Mouse (Mus musculus) embryonic facial prominence, embryonic 15.5 days (tissue): ENCODE measurements at regions not wholly inside any gene's neighbourhood (a gene's known extent, or its start where the extent isn't known, plus 50 kb on each side); places are given as distances from the start of the nearest gene placed in this dataset.

Source experiments
- ATAC-seq: fragments of 200-750 bp; cut with Nextera tagmentation; 2 replicates; pipeline ENCODE4 v1.8.0; 2017; ENCODE audit warnings: low read depth, moderate TSS enrichment; ENCODE audit not compliant: insufficient number of reproducible peaks, low FRiP score, low TSS enrichment
- H3K27ac ChIP-seq: fragments of 300-500 bp; sonication (generic); replicated peaks from 2 replicates; pipeline ENCODE4 v1.5.1; 2015; ENCODE audit warnings: mild to moderate bottlenecking, inconsistent platforms
- H3K27me3 ChIP-seq: fragments of 300-500 bp; sonication (generic); 2 replicates; pipeline ENCODE4 v1.6.1; 2015; ENCODE audit warnings: inconsistent platforms
- H3K36me3 ChIP-seq: fragments of 300-500 bp; sonication (generic); 2 replicates; pipeline ENCODE4 v1.6.1; 2015; ENCODE audit warnings: mild to moderate bottlenecking, inconsistent platforms
- H3K4me1 ChIP-seq: fragments of 300-500 bp; sonication (generic); 2 replicates; pipeline ENCODE4 v1.6.1; 2015; ENCODE audit warnings: inconsistent platforms
- H3K4me2 ChIP-seq: fragments of 300-500 bp; sonication (generic); replicated peaks from 2 replicates; pipeline ENCODE4 v1.6.1; 2015; ENCODE audit warnings: mild to moderate bottlenecking, inconsistent platforms
- H3K4me3 ChIP-seq: fragments of 300-500 bp; sonication (generic); replicated peaks from 2 replicates; pipeline ENCODE4 v1.5.1; 2015; ENCODE audit warnings: mild to moderate bottlenecking, inconsistent platforms
- H3K9ac ChIP-seq: fragments of 300-500 bp; sonication (generic); 2 replicates; pipeline ENCODE4 v1.6.1; 2015; ENCODE audit warnings: inconsistent platforms
- H3K9me3 ChIP-seq: fragments of 300-500 bp; sonication (generic); replicated peaks from 2 replicates; pipeline ENCODE4 v1.6.1; 2016; ENCODE audit warnings: inconsistent platforms
- WGBS: fragments of 180-500 bp; shearing (Covaris S2); methylation state at CpG from one replicate; pipeline ENCODE4 v1.1.7; 2015; 5-methylcytosine and 5-hydroxymethylcytosine counted together

- ATAC-seq = no peak
- 88% methylated on average over 3 of the region's 3 CpGs for WGBS
- Histone ChIP-seq H3K27me3 (no peaks in the 10 kb centered on the region), H3K36me3 (no peaks in the 10 kb centered on the region), H3K9ac (no peak overlapping the region), H3K4me1 (no peaks in the 10 kb centered on the region), H3K4me3 (no peak overlapping the region), H3K4me2 (no peak overlapping the region), H3K27ac (no peak overlapping the region), H3K9me3 (no peaks in the 10 kb centered on the region)
Observed at GRCm38 (mm10) chr13:72282764-72283163, 319.2 kb upstream of the Irx1 start.

GRCm38 (mm10) chr13:72283701-72284100 is 320.2 kb upstream of the Irx1 start:
- H3K4me2 ChIP-seq = no peak overlapping the region
- WGBS = 44% methylated on average over 1 of the region's 1 CpGs
- ATAC-seq = no peak
- H3K27ac ChIP-seq = no peak overlapping the region
- H3K4me1 ChIP-seq = no peaks in the 10 kb centered on the region
- no peaks in the 10 kb centered on the region for H3K36me3 ChIP-seq
- no peak overlapping the region for H3K9ac ChIP-seq
- 0 out of 2 replicates have a peak, but pooled peaks cover under 1% of the 10 kb centered on the region for H3K27me3 ChIP-seq
- H3K9me3 ChIP-seq = no peaks in the 10 kb centered on the region
- H3K4me3 ChIP-seq = no peak overlapping the region

- H3K4me1 ChIP-seq = no peaks in the 10 kb centered on the region
- no peak overlapping the region for H3K4me2 ChIP-seq
- H3K4me3 ChIP-seq = no peak overlapping the region
- H3K9me3 ChIP-seq = no peaks in the 10 kb centered on the region
- ATAC-seq = no peak
- WGBS = 94% methylated on average over 4 of the region's 4 CpGs
- H3K9ac ChIP-seq = no peak overlapping the region
- H3K27me3 ChIP-seq = peaks cover 18% of the 10 kb centered on the region
- H3K36me3 ChIP-seq = no peaks in the 10 kb centered on the region
- H3K27ac ChIP-seq = no peak overlapping the region
Observed at GRCm38 (mm10) chr13:72286301-72286700, 322.8 kb upstream of the Irx1 start.

- 41% methylated on average over 13 of the region's 13 CpGs for WGBS
- Histone ChIP-seq H3K4me2 (no peak overlapping the region), H3K4me3 (no peak overlapping the region), H3K27me3 (peaks cover 26% of the 10 kb centered on the region), H3K4me1 (peaks cover 5% of the 10 kb centered on the region; the same call in 1 of the 2 replicates), H3K27ac (no peak overlapping the region), H3K36me3 (no peaks in the 10 kb centered on the region), H3K9me3 (no peaks in the 10 kb centered on the region), H3K9ac (no peak overlapping the region)
- no peak for ATAC-seq
Observed at GRCm38 (mm10) chr13:72288381-72289092, 325.0 kb upstream of the Irx1 start.

GRCm38 (mm10) chr13:72289093-72289501 is 325.6 kb upstream of the Irx1 start:
- no peak for ATAC-seq
- Histone ChIP-seq H3K4me3 (no peak overlapping the region), H3K4me2 (no peak overlapping the region)

GRCm38 (mm10) chr13:72292361-72292760 is 328.8 kb upstream of the Irx1 start:
- Histone ChIP-seq H3K27ac (no peak overlapping the region), H3K27me3 (peaks cover 45% of the 10 kb centered on the region), H3K9me3 (no peaks in the 10 kb centered on the region), H3K9ac (no peak overlapping the region), H3K36me3 (no peaks in the 10 kb centered on the region), H3K4me3 (0 out of 2 replicates have a peak overlapping the region, but pooled peaks have one; percentile 4), H3K4me2 (peak overlapping the region; percentile 26; the same call in 1 of the 2 replicates), H3K4me1 (peaks cover 5% of the 10 kb centered on the region; the same call in 1 of the 2 replicates)
- ATAC-seq = 0 out of 2 replicates have a peak, but pooled peaks have one; percentile 57
- WGBS = 3% methylated on average over 14 of the region's 14 CpGs

More at GRCm38 (mm10) chr13:72289093-72289501, 325.6 kb upstream of the Irx1 start:
- no peaks in the 10 kb centered on the region for H3K36me3 ChIP-seq
- H3K27ac ChIP-seq = no peak overlapping the region
- 8% methylated on average over 10 of the region's 10 CpGs for WGBS
- H3K4me1 ChIP-seq = peaks cover 5% of the 10 kb centered on the region; the same call in 1 of the 2 replicates
- no peaks in the 10 kb centered on the region for H3K9me3 ChIP-seq
- H3K27me3 ChIP-seq = peaks cover 26% of the 10 kb centered on the region
- no peak overlapping the region for H3K9ac ChIP-seq

- no peak overlapping the region for H3K27ac ChIP-seq
- 38% methylated on average over 10 of the region's 10 CpGs for WGBS
- no peak for ATAC-seq
- no peak overlapping the region for H3K4me3 ChIP-seq
- H3K4me2 ChIP-seq = no peak overlapping the region
- peaks cover 46% of the 10 kb centered on the region for H3K27me3 ChIP-seq
- peaks cover 5% of the 10 kb centered on the region; the same call in 1 of the 2 replicates for H3K4me1 ChIP-seq
- no peaks in the 10 kb centered on the region for H3K9me3 ChIP-seq
- H3K36me3 ChIP-seq = no peaks in the 10 kb centered on the region
- no peak overlapping the region for H3K9ac ChIP-seq
Observed at GRCm38 (mm10) chr13:72293059-72293694, 329.7 kb upstream of the Irx1 start.

- WGBS = 44% methylated on average over 13 of the region's 13 CpGs
- no peak for ATAC-seq
- no peaks in the 10 kb centered on the region for H3K4me1 ChIP-seq
- H3K36me3 ChIP-seq = no peaks in the 10 kb centered on the region
- no peaks in the 10 kb centered on the region for H3K9me3 ChIP-seq
- no peak overlapping the region for H3K27ac ChIP-seq
- H3K4me2 ChIP-seq = no peak overlapping the region
- H3K9ac ChIP-seq = no peak overlapping the region
- H3K4me3 ChIP-seq = no peak overlapping the region
- peaks cover 52% of the 10 kb centered on the region for H3K27me3 ChIP-seq
Observed at GRCm38 (mm10) chr13:72298264-72298870, 330.3 kb upstream of the Irx2 start.

- no peaks in the 10 kb centered on the region for H3K4me1 ChIP-seq
- no peak overlapping the region for H3K27ac ChIP-seq
- peaks cover 49% of the 10 kb centered on the region for H3K27me3 ChIP-seq
- H3K4me2 ChIP-seq = no peak overlapping the region
- H3K9ac ChIP-seq = no peak overlapping the region
- no peaks in the 10 kb centered on the region for H3K36me3 ChIP-seq
- H3K4me3 ChIP-seq = no peak overlapping the region
- 44% methylated on average over 3 of the region's 3 CpGs for WGBS
- ATAC-seq = peak; percentile 54; the same call in 1 of the 2 replicates
- no peaks in the 10 kb centered on the region for H3K9me3 ChIP-seq
Observed at GRCm38 (mm10) chr13:72299660-72300059, 329.0 kb upstream of the Irx2 start.

GRCm38 (mm10) chr13:72301114-72301513 is 327.5 kb upstream of the Irx2 start:
- Histone ChIP-seq H3K9ac (no peak overlapping the region), H3K27me3 (peaks cover 39% of the 10 kb centered on the region), H3K4me1 (no peaks in the 10 kb centered on the region), H3K4me3 (no peak overlapping the region), H3K9me3 (no peaks in the 10 kb centered on the region), H3K4me2 (no peak overlapping the region), H3K27ac (no peak overlapping the region), H3K36me3 (no peaks in the 10 kb centered on the region)
- ATAC-seq = no peak
- WGBS = 81% methylated on average over 7 of the region's 7 CpGs

GRCm38 (mm10) chr13:72301841-72302240 is 326.8 kb upstream of the Irx2 start:
- H3K36me3 ChIP-seq = no peaks in the 10 kb centered on the region
- ATAC-seq = no peak
- no peak overlapping the region for H3K9ac ChIP-seq
- H3K9me3 ChIP-seq = no peaks in the 10 kb centered on the region
- WGBS = 75% methylated on average over 15 of the region's 15 CpGs
- H3K27ac ChIP-seq = no peak overlapping the region
- H3K27me3 ChIP-seq = peaks cover 36% of the 10 kb centered on the region
- H3K4me2 ChIP-seq = no peak overlapping the region
- H3K4me1 ChIP-seq = no peaks in the 10 kb centered on the region
- H3K4me3 ChIP-seq = no peak overlapping the region
